Mouse (Mus musculus) fibroblast of lung, adult 2 months (primary cell): ENCODE measurements at regions not wholly inside any gene's neighbourhood (a gene's known extent, or its start where the extent isn't known, plus 50 kb on each side); places are given as distances from the start of the nearest gene placed in this dataset.
A peak's percentile ranks its signal among the peaks of the same experiment; 100 is the strongest.
"Not testable (repeated sequence)": the region's sequence is repeated elsewhere in the genome, so short reads cannot be mapped to it uniquely, and the experiment has no call there.

Source experiments
- DNase-seq: peaks from one replicate; pipeline ENCODE4 v3.0.0-alpha.2; 2011; ENCODE audit warnings: low read depth

GRCm38 (mm10) chr13:82058131-82058731 is 275.4 kb downstream of the Cetn3 start:
- DNase-seq: no peak

GRCm38 (mm10) chr13:82058872-82059271 is 276.0 kb downstream of the Cetn3 start:
- DNase-seq: peak; percentile 60

DNA sequence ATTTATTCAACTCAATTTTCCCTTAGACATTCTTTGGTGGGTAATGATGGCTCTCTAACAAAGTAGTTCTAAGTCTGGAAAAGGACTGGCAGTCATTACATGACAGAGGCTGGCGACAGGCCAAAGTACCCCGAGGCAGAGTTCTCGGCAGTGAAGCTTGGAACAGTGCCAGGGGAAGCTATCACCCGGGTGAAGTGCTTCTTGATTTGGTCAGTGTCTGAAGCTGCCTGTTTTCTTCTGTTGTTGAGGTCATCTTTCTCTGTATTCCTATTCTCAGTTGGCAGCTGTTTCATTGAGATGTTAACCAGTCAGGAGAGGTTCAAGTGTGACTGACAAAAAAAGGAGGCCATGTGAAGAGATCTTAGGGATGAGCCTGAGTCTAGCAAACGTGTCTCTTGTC is 276.6 kb downstream of the Cetn3 start:
- no peak for DNase-seq

- DNase-seq: not testable (repeated sequence)
Measured at GRCm38 (mm10) chr13:82063880-82064279, 281.0 kb downstream of the Cetn3 start.

GRCm38 (mm10) chr13:82066174-82066573 is 283.3 kb downstream of the Cetn3 start:
- no peak for DNase-seq

GRCm38 (mm10) chr13:82066674-82067270 is 283.9 kb downstream of the Cetn3 start:
- DNase-seq: no peak

GRCm38 (mm10) chr13:82072449-82072848 is 289.6 kb downstream of the Cetn3 start:
- no peak for DNase-seq

DNA sequence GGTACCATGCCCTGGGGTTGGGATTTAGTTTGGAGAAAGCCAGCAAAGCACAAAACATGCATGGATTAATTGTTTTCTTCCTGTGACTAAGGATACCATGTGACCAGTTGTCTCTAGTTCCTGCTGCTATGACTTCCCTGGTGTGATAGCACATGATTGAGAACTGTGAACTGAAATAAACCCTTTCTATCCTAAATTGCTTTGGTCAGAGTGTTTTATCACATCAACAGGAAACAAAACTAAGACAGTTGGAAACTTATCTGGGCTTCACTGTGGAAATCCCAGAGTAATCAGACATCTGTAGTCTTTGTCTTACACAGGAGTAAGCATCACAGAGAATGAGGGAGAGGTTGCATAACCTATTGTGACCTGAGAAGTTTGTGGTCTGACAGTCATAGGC is 290.5 kb downstream of the Cetn3 start:
- DNase-seq: no peak

DNA sequence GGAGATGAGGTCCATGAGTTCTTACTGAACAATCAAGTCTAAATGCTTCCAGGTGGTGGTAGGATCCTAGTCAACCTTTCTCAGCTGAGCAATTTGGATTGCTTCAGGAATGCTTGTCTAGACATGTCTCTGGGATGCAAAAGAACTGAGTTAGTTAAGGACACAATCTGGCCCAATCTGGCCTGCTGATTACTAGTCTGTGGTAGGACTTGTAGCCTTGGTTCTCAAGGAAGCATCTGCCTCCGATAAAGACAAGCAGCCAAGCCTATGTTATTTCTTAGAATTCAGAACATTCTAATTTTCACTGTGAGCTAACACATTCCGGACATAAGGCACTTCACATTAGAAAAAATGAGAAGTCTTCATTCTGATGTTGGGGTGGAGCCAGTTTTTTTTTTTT is 298.5 kb downstream of the Cetn3 start:
- no peak for DNase-seq

GRCm38 (mm10) chr13:82087635-82088034 is 304.8 kb downstream of the Cetn3 start:
- no peak for DNase-seq

- no peak for DNase-seq
Measured at GRCm38 (mm10) chr13:82092186-82092585, 309.3 kb downstream of the Cetn3 start.

DNA sequence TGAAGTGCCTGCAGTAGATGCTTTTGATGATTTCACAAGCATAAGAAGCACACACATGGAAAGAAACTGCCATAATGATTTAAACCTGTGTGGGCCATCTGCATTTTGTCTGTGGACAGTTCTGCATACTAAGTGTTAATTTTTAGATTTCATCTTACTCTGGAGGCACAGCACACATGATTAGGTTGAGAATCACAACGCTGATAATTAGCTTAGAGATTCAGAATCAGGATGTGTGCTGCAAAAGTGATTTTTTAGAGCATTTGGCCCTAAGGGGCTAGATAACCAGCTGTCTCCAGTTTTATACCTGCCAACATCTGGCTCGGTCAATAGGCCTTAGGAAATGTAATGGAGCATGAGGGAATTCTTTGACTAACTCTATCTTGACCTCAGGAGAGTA is 323.2 kb downstream of the Cetn3 start:
- no peak for DNase-seq

- no peak for DNase-seq
Measured at GRCm38 (mm10) chr13:82129777-82130735, 347.2 kb downstream of the Cetn3 start.
